In the genomic region with DNA sequence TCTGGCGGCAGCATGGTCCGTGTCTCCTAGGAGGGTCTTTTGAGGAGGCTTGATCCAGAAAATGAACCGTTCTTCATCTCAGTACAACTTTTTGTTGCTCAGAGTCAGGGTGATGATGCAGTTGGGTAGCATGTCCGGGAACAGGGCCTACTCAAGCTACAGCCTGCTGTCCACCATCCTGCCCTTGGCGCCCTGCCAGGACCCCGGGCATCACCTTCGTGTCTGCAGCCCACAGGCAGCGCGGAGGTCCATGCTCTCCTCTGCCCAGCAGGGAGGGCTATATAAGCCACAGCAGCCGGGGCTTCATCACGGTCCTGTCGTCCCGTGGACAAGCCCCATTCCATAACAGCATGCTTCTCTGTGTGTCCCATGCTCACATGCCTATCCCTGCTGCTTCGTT, we compare ENCODE assay signal across 23 mouse cellular contexts.
A peak's percentile ranks its signal among the peaks of the same experiment; 100 is the strongest.
DNase-seq lines count a peak whose midpoint lies in the region; ATAC-seq and TF ChIP-seq lines count a peak whose summit lies in the region.
"Had no signal": no experiment of that assay in that cellular context is flagged by ENCODE, and none has a peak within 500 bp of the region (broad histone marks: within the 10 kb centered on the region; RNA-seq: fewer than 3 reads in every experiment).

No protein-coding gene starts in this region.

- no peaks in the 10 kb centered on the region for H3K9me3 ChIP-seq in hindbrain, postnatal 0 days (ENCODE audit: low read length)
- H3K9me3 ChIP-seq in hindbrain, embryonic 13.5 days, result no peaks in the 10 kb centered on the region
- H3K9me3 ChIP-seq in midbrain, embryonic 10.5 days (replicated peaks), result peaks cover 6% of the 10 kb centered on the region; the same call in 1 of the 2 replicates
- no peaks in the 10 kb centered on the region for H3K9me3 ChIP-seq in midbrain, embryonic 13.5 days
- H3K9me3 ChIP-seq: embryonic facial prominence, embryonic 12.5 days; embryonic facial prominence, embryonic 15.5 days; forebrain, embryonic 12.5 days; heart, embryonic 10.5 days had no signal

- WGBS in hindbrain, postnatal 0 days, result 76% methylated on average over 14 of the region's 14 CpGs
- WGBS in hindbrain, embryonic 13.5 days, result 89% methylated on average over 14 of the region's 14 CpGs
- 91% methylated on average over 14 of the region's 14 CpGs for WGBS in midbrain, embryonic 10.5 days
- WGBS in midbrain, embryonic 13.5 days, result 93% methylated on average over 14 of the region's 14 CpGs

- no peak overlapping the region for H3K9ac ChIP-seq in hindbrain, postnatal 0 days (replicated peaks; ENCODE audit: low read length)
- no peak overlapping the region for H3K9ac ChIP-seq in hindbrain, embryonic 13.5 days
- no peak overlapping the region for H3K9ac ChIP-seq in midbrain, embryonic 13.5 days (replicated peaks)
- H3K9ac ChIP-seq: embryonic facial prominence, embryonic 12.5 days; embryonic facial prominence, embryonic 15.5 days; forebrain, embryonic 12.5 days; heart, embryonic 13.5 days; hindbrain, embryonic 14.5 days had no signal

- no peaks in the 10 kb centered on the region for H3K36me3 ChIP-seq in hindbrain, postnatal 0 days (ENCODE audit: insufficient read depth, low read length)
- no peaks in the 10 kb centered on the region for H3K36me3 ChIP-seq in hindbrain, embryonic 13.5 days
- no peaks in the 10 kb centered on the region for H3K36me3 ChIP-seq in midbrain, embryonic 10.5 days
- no peaks in the 10 kb centered on the region for H3K36me3 ChIP-seq in midbrain, embryonic 13.5 days
- H3K36me3 ChIP-seq: embryonic facial prominence, embryonic 12.5 days; embryonic facial prominence, embryonic 15.5 days; forebrain, embryonic 12.5 days; heart, embryonic 10.5 days; heart, embryonic 13.5 days had no signal

- no peak overlapping the region for H3K27ac ChIP-seq in hindbrain, postnatal 0 days
- no peak overlapping the region for H3K27ac ChIP-seq in hindbrain, embryonic 13.5 days
- H3K27ac ChIP-seq in midbrain, embryonic 10.5 days (replicated peaks), result 0 out of 2 replicates have a peak overlapping the region, but pooled peaks have one; percentile 13
- no peak overlapping the region for H3K27ac ChIP-seq in midbrain, embryonic 13.5 days
- H3K27ac ChIP-seq: embryonic facial prominence, embryonic 12.5 days; embryonic facial prominence, embryonic 15.5 days; forebrain, embryonic 12.5 days; heart, adult 2 months; heart, embryonic 10.5 days; heart, embryonic 13.5 days; hindbrain, embryonic 14.5 days had no signal

- ATAC-seq in hindbrain, postnatal 0 days, result 0 out of 2 replicates have a peak, but pooled peaks have one; percentile 38
- ATAC-seq in hindbrain, embryonic 13.5 days (ENCODE audit: low FRiP score), result no peak
- ATAC-seq in midbrain, embryonic 13.5 days, result no peak
- ATAC-seq: CD4-positive, CD25-positive, alpha-beta regulatory T cell, adult 4 months; forebrain, embryonic 16.5 days; intestine, postnatal 0 days had no signal

- no peaks in the 10 kb centered on the region for H3K4me1 ChIP-seq in hindbrain, postnatal 0 days (ENCODE audit: insufficient read depth, low read length)
- no peaks in the 10 kb centered on the region for H3K4me1 ChIP-seq in hindbrain, embryonic 13.5 days (replicated peaks)
- H3K4me1 ChIP-seq in midbrain, embryonic 10.5 days, result peaks cover under 1% of the 10 kb centered on the region; the same call in 1 of the 2 replicates
- H3K4me1 ChIP-seq in midbrain, embryonic 13.5 days (replicated peaks), result no peaks in the 10 kb centered on the region

- no peaks in the 10 kb centered on the region for H3K27me3 ChIP-seq in hindbrain, postnatal 0 days (ENCODE audit: insufficient read depth, low read length)
- no peaks in the 10 kb centered on the region for H3K27me3 ChIP-seq in hindbrain, embryonic 13.5 days
- no peaks in the 10 kb centered on the region for H3K27me3 ChIP-seq in midbrain, embryonic 10.5 days (ENCODE audit: low read depth, poor library complexity, severe bottlenecking)
- H3K27me3 ChIP-seq in midbrain, embryonic 13.5 days, result no peaks in the 10 kb centered on the region
- H3K27me3 ChIP-seq: embryonic facial prominence, embryonic 12.5 days; embryonic facial prominence, embryonic 15.5 days; forebrain, embryonic 12.5 days; heart, embryonic 13.5 days had no signal

- no peak overlapping the region for H3K4me3 ChIP-seq in hindbrain, postnatal 0 days (ENCODE audit: low read length)
- H3K4me3 ChIP-seq in hindbrain, embryonic 13.5 days, result no peak overlapping the region
- no peak overlapping the region for H3K4me3 ChIP-seq in midbrain, embryonic 10.5 days
- no peak overlapping the region for H3K4me3 ChIP-seq in midbrain, embryonic 13.5 days (replicated peaks)
- H3K4me3 ChIP-seq: embryonic facial prominence, embryonic 12.5 days; embryonic facial prominence, embryonic 15.5 days; forebrain, embryonic 12.5 days; heart, adult 2 months; heart, embryonic 10.5 days; heart, embryonic 13.5 days had no signal

- TF ChIP-seq CTCF in hindbrain, postnatal 0 days (IDR thresholded peaks at IDR 0.05; ENCODE audit: low read depth), result no peak

- DNase-seq in cerebellum, postnatal 25 days, result peak; percentile 25 to 41
- DNase-seq in cerebellum, adult 11 months, result no peak
- DNase-seq in hindbrain, postnatal 0 days (ENCODE audit: low spot score), result no peak
- no peak for DNase-seq in midbrain, embryonic 10.5 days (ENCODE audit: low spot score)
- DNase-seq: adrenal gland, adult 2 months; adrenal gland, postnatal 14 days; cerebellum, adult 9-11 months; gastrocnemius, postnatal 10 days; gastrocnemius, postnatal 36 days; heart, adult 2 months; heart, postnatal 14 days; heart, postnatal 4 days had no signal

- H3K4me2 ChIP-seq in hindbrain, postnatal 0 days (ENCODE audit: low read depth, low read length), result no peak overlapping the region
- no peak overlapping the region for H3K4me2 ChIP-seq in hindbrain, embryonic 13.5 days
- no peak overlapping the region for H3K4me2 ChIP-seq in midbrain, embryonic 13.5 days (replicated peaks)
- H3K4me2 ChIP-seq: embryonic facial prominence, embryonic 12.5 days; embryonic facial prominence, embryonic 15.5 days; forebrain, embryonic 12.5 days; heart, embryonic 13.5 days; hindbrain, embryonic 14.5 days had no signal

Comparison
In these comparisons a context has a peak if more than half of its experiments do, and no peak if none do; other contexts are left out.
1. DNase-seq: peak in cerebellum, postnatal 25 days (2 of 2); none in cerebellum, adult 11 months (single experiment), hindbrain, postnatal 0 days (single experiment) and midbrain, embryonic 10.5 days (single experiment).